Mouse (Mus musculus) cerebellum, adult 2 months (tissue): ENCODE measurements at regions not wholly inside any gene's neighbourhood (a gene's known extent, or its start where the extent isn't known, plus 50 kb on each side); places are given as distances from the start of the nearest gene placed in this dataset.

Experiments
- DNase-seq, 2 experiments: peaks; one replicate each; pipeline ENCODE4 v3.0.0; 2021
- H3K27ac ChIP-seq: fragments of 200-500 bp; 2 replicates; pipeline ENCODE4 v1.5.1; 2012; ENCODE audit warnings: low read length, control low read depth, inconsistent platforms; ENCODE audit not compliant: insufficient read depth
- H3K27me3 ChIP-seq: fragments of 200-500 bp; 2 replicates; pipeline ENCODE4 v1.6.1; 2012; ENCODE audit warnings: inconsistent platforms, mild to moderate bottlenecking, low read length, moderate library complexity; ENCODE audit not compliant: control insufficient read depth, insufficient read depth
- H3K4me1 ChIP-seq: fragments of 200-500 bp; 2 replicates; pipeline ENCODE4 v1.6.1; 2011; ENCODE audit warnings: low read length; ENCODE audit not compliant: control insufficient read depth, insufficient read depth
- H3K4me3 ChIP-seq: fragments of 200-500 bp; replicated peaks from 2 replicates; pipeline ENCODE3; 2011; ENCODE audit warnings: mild to moderate bottlenecking, low read depth, low read length, control low read depth; ENCODE audit not compliant: insufficient read depth
- CTCF ChIP-seq: fragments of 200-500 bp; IDR thresholded peaks from 2 replicates; pipeline ENCODE4 v1.5.1; 2011; ENCODE audit warnings: low read depth, mild to moderate bottlenecking, control low read depth, low read length, moderate library complexity, borderline replicate concordance; ENCODE audit not compliant: insufficient read depth
- POLR2A ChIP-seq: fragments of 200-500 bp; IDR thresholded peaks from 2 replicates; pipeline ENCODE4 v1.6.1; 2011; ENCODE audit warnings: low read length, control low read depth, borderline replicate concordance; ENCODE audit not compliant: insufficient read depth
- WGBS: fragments of 180-500 bp; shearing (Covaris S2); methylation state at CpG from one replicate; pipeline ENCODE4 v1.1.7; 2018; 5-methylcytosine and 5-hydroxymethylcytosine counted together

DNA sequence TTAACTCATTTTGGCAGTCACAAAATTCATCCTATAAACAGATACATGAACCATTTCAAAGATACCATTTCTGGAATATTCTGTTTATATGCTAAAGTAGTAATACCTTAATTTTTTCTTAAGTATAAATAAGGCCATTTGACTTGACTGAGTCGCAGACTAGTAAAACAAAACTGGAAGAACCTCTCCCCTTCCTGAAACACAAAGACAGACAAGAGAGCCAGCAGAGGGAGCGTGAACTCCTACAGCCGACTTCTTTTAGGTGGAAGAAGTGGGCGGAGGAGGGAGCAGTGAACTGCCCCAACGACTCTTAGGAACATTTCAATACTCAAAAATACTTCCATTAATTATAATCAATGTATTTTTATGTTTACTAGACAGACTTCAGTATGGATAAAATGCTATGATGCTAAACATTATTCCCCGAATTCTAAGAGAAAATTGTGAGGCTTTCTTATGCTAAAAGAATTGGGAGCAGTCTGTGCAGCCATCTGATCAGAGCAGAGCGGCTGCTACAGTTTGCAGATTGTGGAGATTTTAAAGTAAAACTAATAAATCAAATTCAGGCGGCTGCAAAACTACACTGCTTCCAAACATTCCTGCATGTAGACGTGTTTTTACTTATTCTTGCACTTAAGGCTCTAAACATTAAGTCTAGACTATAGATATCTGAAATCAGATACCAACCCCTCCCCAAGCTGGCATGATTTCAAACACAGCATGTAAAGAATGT is 211.2 kb upstream of the Klf14 start:
- no peaks in the 10 kb centered on the region for H3K27me3 ChIP-seq
- no peak overlapping the region for H3K27ac ChIP-seq
- 89% methylated on average over 9 of the region's 9 CpGs for WGBS
- peaks cover 11% of the 10 kb centered on the region; the same call in 1 of the 2 replicates for H3K4me1 ChIP-seq
- TF ChIP-seq CTCF (no peak), POLR2A (no peak)
- no peak overlapping the region for H3K4me3 ChIP-seq
- no peak for DNase-seq

DNA sequence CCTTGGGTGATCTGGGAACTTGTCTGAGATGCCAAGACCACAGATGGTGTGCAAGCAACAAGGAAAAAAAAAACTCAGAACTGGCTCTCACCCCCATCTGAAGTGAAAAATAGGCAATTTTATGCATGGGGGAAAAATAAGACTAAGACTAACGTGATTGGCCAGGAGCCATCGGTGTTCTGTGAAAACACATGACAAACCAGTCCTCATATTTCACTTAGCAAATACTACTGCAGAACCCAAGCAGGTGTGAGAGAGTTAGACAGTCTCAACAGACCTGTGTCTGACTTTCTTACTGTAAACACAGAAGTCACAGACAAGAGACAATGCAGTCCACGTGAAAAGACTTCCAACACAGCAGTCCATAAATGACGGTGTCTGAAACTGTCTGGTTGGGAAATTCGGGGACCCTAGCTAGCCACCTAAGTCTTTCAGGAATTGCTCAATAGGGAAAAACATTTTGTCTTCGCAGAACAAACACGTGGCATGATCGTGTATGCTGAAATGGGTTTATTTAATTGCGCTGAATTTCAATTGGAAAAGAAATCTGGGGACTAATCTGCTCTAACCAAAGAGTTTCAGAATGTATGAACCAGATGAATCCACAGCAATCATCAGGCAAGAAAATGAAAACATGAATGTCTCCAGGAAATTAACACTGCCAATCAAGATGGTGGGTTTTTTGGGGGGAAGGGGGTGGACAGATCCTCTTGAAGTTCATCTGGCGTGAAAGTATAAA is 213.1 kb upstream of the Klf14 start:
- 48% methylated on average over 10 of the region's 10 CpGs for WGBS

GRCm38 (mm10) chr6:31175769-31176168 is 216.9 kb upstream of the Klf14 start:
- DNase-seq = no peak
- TF ChIP-seq CTCF (no peak), POLR2A (no peak)
- Histone ChIP-seq H3K4me3 (no peak overlapping the region), H3K27ac (no peak overlapping the region), H3K4me1 (peaks cover 20% of the 10 kb centered on the region), H3K27me3 (no peaks in the 10 kb centered on the region; the same call in 1 of the 2 replicates)
- WGBS = 68% methylated on average over 6 of the region's 6 CpGs

More for the DNA sequence above, 213.1 kb upstream of the Klf14 start:
- no peak for TF ChIP-seq CTCF
- TF ChIP-seq POLR2A = no peak
- Histone ChIP-seq H3K27ac (no peak overlapping the region), H3K4me3 (no peak overlapping the region), H3K4me1 (peaks cover 11% of the 10 kb centered on the region), H3K27me3 (no peaks in the 10 kb centered on the region)
- peak in 1 of 2 experiments; percentile 65 for DNase-seq

DNA sequence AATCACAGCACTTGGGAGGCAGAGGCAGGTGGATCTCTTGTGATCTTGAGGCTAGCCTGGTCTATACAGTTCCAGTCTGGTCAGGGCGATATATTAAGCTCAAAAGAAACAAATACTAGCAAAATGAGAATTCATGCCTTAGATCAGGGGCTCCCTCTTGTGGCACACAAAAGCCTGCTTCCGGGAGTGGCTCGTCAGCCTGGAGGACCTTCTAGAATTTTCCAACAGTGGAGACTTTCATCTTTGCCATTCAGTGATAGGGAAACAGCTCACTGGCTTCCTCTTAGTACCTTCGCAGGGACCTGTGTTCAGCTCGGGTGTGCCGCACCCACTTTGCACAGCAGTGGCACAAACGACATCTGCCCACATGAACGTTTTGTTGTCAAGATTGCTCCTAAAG is 217.5 kb upstream of the Klf14 start:
- H3K27ac ChIP-seq = no peak overlapping the region
- WGBS = 32% methylated on average over 8 of the region's 8 CpGs

DNA sequence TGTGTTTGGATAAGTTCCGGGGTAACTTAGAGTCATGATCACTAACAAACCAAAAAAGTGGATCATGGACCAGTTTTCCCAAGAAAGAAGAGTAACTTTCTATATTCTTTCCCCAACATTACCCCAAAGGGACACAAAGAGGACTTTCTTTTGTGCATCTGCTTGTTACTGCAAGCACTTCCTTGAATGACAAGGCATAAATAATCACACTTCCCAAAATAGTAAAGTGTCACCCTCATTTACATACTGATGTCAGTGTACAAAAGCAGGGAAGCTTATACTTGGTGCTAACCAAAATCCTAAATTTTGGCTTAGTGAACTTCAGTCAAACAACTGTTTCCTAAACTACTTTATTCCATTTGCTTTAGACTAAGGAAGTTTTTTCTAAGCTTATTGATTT is 218.0 kb upstream of the Klf14 start:
- DNase-seq = no peak
- 67% methylated on average over 1 of the region's 1 CpGs for WGBS
- no peak for TF ChIP-seq POLR2A
- TF ChIP-seq CTCF = no peak
- Histone ChIP-seq H3K4me3 (no peak overlapping the region), H3K4me1 (peaks cover 17% of the 10 kb centered on the region), H3K27me3 (no peaks in the 10 kb centered on the region; the same call in 1 of the 2 replicates), H3K27ac (no peak overlapping the region)

More for the DNA sequence above, 217.5 kb upstream of the Klf14 start:
- H3K4me1 ChIP-seq = peaks cover 20% of the 10 kb centered on the region
- H3K27me3 ChIP-seq = no peaks in the 10 kb centered on the region; the same call in 1 of the 2 replicates
- H3K4me3 ChIP-seq = no peak overlapping the region
- TF ChIP-seq CTCF = peak; percentile 63; the same call in 1 of the 2 replicates
- no peak for TF ChIP-seq POLR2A
- DNase-seq = no peak

- TF ChIP-seq POLR2A (no peak), CTCF (no peak)
- Histone ChIP-seq H3K27ac (no peak overlapping the region), H3K4me3 (no peak overlapping the region), H3K4me1 (peaks cover 15% of the 10 kb centered on the region), H3K27me3 (no peaks in the 10 kb centered on the region; the same call in none of the 2 replicates)
- no peak for DNase-seq
- WGBS = 82% methylated on average over 8 of the region's 8 CpGs
Measured at GRCm38 (mm10) chr6:31178201-31178880, 219.5 kb upstream of the Klf14 start.

- peaks cover 20% of the 10 kb centered on the region for H3K4me1 ChIP-seq
- WGBS = 81% methylated on average over 6 of the region's 6 CpGs
- TF ChIP-seq CTCF (no peak), POLR2A (no peak)
- no peak overlapping the region for H3K4me3 ChIP-seq
- H3K27me3 ChIP-seq = no peaks in the 10 kb centered on the region; the same call in none of the 2 replicates
- H3K27ac ChIP-seq = no peak overlapping the region
- DNase-seq = no peak
Measured at GRCm38 (mm10) chr6:31182284-31182683, 216.3 kb upstream of the Mkln1 start.
